Mouse (Mus musculus): ENCODE measurements around the gene 1110051M20Rik. TPM values are rescaled to one million over a fixed set of nuclear protein-coding genes. Genes with fewer than 3 reads are reported as not detected.
A peak's percentile ranks its signal among the peaks of the same experiment; 100 is the strongest.

The 1110051M20Rik gene
- total RNA-seq, 2 experiments from 2014 or later, result 101 to 108 TPM

DNA sequence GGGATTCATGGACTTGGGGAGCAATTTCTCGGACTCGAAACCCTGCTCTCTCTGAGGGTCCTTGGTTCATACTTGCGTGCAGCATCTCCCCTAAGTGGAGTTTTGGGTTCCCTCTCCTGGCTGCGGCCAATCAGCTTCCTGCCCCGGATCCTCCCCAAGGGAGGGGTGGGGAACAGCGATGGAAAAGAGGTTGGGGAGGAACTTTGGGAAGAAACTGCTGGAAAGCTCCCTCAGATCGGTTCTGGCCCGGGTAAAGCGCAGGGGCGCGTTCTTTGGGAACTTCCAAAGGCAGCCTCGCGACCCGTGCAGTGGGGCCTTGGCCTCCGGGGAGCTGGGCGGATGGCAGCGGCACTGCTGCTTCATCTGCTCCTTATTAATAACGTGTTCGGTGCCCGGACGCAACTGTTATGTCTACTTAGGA is 13.8 kb upstream of the 1110051M20Rik start:
- DNase-seq (ENCODE audit: extremely low spot score in 1 of 2, low spot score in 1 of 2), result peak; percentile 23 to 28

DNA sequence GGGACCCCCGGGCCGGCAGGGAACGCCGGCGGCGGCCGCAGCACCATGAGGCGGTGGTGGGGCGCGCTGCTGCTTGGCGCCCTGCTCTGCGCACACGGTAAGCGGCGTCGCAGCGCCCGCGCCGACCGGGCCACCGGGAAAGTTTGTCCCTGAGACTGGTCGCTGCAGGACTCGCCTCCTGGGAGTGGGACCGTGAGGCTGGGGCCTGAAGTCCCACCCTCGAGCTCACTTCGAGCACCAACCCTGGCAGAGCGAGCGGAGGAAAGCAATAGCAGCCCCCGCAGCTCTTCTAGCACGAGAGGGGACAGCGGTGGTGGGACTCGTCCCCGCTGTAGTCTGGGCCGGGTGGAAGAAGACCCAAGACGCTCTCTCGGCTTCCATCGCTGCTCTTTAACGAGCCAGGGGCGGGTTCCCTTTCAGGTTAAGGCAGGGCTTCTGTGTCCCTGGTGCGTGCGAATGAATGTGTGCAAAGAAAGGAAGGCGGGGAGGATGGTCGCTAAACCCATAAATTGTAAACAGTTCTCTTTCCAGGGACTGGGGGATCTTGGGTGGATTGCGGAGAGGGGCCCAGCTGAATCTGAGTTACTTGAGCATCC is 13.2 kb upstream of the 1110051M20Rik start:
- no peak for DNase-seq (ENCODE audit: extremely low spot score in 1 of 2, low spot score in 1 of 2)

DNA sequence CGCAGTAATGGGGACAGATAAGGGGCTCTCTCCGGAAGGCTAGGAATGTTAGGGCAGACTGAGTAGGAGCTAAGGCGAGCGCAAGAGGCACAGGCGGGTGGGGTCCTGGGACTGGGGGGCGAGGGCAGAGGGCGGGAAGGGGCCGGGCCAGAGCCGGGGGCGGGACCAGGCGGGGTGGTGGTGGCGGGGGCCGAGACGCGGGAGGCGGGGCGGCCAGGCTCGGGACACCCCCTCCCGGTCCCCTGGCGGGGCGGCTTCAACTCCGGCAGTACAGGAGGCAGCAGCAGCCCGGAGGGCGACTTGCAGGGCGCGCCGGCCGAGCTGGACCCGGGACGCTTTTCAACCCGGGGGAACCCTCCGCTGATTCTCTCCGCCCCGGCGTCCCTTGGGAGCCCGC is 12.8 kb upstream of the 1110051M20Rik start, which contains the start of gene Lrp4:
TSS of gene Lrp4 (plus strand) at position 253 of the 397 bp plus-strand sequence.
- DNase-seq (ENCODE audit: extremely low spot score in 1 of 2, low spot score in 1 of 2), result peak in 1 of 2 experiments; percentile 24

DNA sequence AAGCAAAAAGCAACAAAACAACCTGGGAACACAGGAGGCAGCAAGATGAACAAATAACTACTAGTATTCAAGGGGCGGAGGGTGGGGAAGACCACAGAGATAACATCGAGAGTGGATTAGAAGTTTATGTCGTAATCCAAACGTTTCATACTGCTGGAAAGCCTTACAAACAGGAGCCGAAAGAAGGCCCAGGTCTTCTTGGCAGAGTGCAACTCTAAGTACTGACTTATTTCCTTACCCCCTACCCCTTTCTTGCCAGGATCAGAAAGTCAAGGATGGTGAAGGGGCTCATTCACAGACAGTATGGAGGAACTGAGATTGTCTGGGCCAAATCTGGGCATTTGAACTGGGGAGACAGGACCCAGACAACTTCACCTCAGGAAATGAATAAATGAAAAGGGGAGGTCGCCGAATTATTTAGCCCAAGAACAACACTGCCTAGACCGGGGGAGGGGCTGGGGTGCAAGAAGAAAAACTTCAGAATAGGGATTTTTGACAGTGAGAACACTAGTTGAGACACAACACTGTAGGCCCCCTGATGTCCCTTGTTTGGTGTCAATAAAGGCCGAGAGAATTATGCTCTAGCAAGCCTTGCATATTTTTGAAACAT is 12.1 kb upstream of the 1110051M20Rik start:
- DNase-seq (ENCODE audit: extremely low spot score in 1 of 2, low spot score in 1 of 2), result no peak

DNA sequence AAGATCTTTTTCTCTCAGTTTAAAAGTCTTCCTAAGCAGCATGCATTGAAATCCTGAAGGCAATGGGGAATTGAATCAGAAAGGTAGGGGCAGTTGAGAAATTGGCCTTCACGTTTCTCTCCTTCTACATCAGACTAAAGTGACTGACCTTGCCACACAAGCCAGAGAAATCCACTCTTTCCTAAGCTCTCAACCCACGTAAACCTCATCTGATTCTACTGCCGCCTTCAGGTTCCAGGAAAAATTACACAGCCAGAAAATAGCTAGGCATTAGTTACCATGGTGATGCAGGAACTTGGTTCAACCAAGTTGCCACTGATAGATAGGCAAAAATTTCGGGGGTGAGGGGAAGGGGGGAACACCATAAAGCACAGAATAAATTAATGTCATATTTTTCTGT is 11.3 kb upstream of the 1110051M20Rik start:
- no peak for DNase-seq (ENCODE audit: extremely low spot score in 1 of 2, low spot score in 1 of 2)

DNA sequence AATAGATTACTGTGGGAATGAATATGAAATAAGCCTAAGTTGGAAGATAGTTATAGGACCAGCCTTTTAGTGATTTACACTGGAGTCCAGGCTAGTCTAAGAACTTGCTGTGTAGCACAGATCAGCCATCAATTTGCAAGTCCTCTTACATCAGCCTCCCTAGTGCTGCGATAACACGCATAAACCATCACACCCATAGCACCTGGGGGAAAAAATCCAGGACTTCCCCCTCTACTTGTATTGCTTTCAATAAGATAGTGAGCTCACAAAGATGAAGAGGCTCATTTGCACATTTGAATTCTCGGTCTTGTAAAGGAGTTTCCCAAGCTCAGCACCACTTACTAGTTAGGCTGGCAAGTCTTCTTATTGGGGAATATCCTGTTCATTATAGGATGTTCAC is 9.9 kb upstream of the 1110051M20Rik start:
- no peak for DNase-seq (ENCODE audit: extremely low spot score in 1 of 2, low spot score in 1 of 2)

DNA sequence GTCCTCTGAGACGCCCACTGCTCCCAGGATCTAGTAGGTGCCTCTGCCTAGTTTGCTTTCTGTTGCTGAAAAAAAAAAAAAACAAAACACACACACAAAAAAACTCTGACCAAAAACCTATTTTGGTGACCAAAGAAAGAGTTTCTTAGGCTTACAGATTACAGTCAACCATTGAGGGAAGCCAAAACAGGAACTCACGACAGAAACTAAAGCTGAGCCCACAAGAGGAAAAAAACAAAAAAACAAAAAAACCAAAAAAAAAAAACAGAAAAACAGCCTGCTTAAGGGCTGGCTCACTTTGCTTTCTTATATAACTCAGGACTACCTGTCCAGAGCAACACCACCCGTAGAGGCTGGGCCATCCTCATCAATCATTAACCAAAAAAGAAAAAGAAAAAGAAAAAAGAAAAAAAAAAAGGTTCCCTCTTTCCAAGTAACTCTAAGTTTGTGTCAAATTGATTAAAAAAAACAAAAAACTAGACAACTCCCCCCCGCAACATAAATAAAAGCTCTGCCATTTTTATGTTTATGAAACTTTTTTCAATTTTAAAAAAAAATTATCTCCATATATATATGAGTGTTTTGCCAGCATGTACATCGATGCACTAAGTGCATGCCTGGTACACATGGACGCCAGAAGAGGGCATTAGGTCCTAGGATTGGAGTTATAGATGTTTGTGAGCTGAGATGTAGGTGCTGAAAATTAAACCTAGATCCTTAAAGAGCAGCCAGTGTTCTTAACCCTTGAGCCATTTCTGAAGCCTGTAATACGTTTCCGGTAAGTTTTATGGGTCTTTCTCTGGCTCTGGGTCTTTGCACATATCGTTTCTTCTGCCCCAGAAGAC is 8.9 kb upstream of the 1110051M20Rik start:
- DNase-seq (ENCODE audit: extremely low spot score in 1 of 2, low spot score in 1 of 2), result no peak

DNA sequence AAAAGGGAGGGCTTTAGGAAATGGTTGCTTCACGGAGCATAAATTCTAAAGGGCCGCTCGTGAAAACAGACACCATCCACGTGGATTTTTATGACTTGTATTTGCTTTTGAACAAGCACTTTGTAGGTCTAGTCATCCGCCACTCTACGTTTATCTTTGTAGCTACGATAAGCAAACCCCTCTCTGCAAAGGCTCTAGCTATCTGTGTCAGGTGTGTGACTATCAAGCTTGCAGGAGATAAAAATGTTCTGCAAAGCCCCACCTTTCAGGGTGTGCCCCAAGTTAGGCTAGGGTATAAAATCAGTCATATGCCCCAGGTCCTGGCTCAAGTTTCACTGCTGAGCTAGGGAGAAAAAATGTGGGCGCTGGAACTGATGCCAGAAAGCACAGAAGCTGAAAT is 8.2 kb upstream of the 1110051M20Rik start:
- no peak for DNase-seq (ENCODE audit: extremely low spot score in 1 of 2, low spot score in 1 of 2)

DNA sequence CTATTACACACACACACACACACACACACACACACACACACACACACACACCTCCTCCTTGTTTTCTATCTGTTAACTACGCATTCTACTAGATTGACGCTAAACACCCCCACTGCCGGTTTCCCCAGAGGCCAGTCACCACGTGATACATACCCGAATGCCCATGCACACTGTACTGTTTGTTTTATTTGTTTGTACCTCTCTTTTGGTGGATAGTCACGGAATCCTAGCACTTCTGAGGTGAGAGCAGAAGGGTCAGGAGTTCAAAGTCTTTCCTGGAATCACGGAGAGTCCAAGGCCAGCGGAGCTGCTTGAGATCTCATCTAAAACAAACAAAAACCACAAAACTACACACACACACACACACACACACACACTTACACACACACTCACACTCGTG is 5.8 kb upstream of the 1110051M20Rik start:
- DNase-seq (ENCODE audit: extremely low spot score in 1 of 2, low spot score in 1 of 2), result no peak

DNA sequence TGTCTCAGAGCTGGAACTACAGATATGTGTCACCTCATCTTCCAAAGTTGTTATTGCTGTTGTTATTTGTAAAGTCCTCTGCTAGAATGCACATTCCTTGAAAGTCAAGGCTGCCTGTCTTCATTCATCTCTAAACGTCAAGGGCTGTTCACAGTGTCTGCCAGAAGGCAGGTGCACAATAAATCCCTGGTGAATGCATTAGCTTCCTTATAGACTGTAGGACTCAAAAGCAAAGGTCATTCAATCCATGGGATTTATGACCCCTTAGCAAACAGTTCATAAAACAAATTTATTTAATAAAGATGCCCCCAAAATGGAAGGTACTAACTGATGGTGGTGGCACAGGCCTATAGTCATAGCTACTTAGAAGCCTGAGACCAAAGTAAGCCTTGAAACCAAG is 5.2 kb upstream of the 1110051M20Rik start:
- DNase-seq (ENCODE audit: extremely low spot score in 1 of 2, low spot score in 1 of 2), result no peak

DNA sequence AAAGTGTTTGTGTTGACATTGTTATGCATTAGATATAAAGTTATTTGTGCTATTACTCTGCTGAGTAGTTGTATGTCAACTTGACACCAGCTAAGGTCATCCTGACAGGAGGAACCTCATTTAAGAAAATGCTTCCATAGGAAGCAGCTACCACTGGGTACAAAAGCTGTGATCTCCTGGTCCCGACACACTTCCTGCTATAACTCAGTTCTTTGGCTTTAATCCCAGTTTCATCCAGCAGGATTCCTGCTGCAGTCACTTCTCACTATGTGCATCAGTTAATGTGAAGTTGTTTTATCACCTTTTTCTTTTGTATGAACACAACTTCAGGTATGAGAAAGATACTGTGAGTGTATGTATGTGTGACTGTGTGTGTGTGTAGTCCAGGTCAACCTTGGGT is 2.3 kb downstream of the 1110051M20Rik start:
- DNase-seq (ENCODE audit: extremely low spot score in 1 of 2, low spot score in 1 of 2), result no peak

DNA sequence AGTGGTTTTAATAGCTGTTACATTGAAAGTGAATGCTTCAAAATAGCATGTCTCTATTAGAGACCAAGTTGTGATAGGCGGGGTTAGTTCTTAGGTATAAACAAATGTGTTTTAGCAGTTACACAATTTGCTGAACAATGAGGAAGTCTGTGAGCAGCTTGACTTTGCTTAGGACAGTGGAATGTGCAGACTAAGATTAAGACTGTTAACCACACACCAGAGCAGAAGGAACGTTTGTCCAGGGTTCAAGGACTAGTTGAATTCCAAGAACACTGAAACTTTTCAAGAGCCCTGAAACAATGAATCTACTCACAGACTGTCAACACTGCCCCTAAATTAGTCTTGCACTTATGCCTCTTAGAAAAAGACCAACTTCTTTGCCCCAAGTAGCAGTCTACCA is 2.8 kb downstream of the 1110051M20Rik start:
- no peak for DNase-seq (ENCODE audit: extremely low spot score in 1 of 2, low spot score in 1 of 2)

DNA sequence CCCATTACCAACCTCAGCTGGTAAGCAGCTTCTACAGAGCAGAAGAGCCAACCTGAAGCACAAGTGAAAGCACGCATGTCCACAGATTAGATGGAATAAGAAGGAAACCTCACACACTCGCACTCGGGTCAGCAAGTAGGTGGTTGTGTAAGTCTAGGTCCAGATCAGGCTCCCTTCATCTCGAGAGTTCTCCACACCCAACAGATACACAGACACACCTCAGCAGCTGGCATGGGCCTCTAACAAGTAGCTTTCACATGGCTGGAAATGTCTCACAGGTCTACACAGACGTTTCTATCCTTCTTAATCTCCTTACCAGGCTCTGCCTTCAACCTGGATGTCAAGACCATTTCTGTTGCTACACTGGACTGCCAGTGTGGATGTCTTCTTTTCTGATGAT is 3.8 kb downstream of the 1110051M20Rik start:
- no peak for DNase-seq (ENCODE audit: extremely low spot score in 1 of 2, low spot score in 1 of 2)

DNA sequence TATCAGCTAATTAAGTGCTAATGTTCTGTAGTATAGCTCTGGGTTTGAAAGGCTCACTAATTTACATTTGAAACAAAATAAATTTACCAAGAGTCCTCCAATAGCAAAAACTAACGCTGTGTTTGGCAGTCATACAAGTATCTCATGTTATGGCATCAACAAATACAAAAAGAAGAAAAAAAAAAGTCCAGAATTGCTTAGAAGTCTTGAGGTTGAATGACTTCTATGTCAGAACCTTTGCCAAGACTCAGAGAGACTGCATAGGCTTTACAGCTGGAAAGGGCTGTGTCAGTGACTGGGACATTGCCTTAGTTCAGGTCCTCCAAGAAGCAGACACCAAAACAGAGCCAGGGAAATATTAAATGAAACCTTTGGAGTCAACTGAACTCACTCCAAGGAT is 4.6 kb downstream of the 1110051M20Rik start:
- no peak for DNase-seq (ENCODE audit: extremely low spot score in 1 of 2, low spot score in 1 of 2)

DNA sequence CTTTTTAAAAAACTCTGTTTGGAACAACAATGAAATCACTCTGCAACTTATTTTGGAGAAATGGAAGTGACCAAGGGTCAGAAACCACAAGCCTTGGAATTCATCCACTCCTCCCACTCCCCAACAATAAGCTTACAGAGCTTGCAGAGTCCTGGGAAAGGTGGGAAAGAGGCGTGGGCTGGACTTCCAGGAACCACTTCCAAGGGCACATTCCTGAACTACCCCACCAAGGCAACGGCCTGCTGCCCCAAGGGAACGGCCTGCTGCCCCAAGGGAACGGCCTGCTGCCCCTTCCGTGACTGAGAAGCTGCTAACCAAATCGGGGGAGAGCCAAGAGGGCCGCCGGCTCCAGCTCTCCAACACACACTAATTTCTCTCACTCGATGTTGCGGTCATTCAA is 5.2 kb downstream of the 1110051M20Rik start:
- DNase-seq (ENCODE audit: extremely low spot score in 1 of 2, low spot score in 1 of 2), result no peak

DNA sequence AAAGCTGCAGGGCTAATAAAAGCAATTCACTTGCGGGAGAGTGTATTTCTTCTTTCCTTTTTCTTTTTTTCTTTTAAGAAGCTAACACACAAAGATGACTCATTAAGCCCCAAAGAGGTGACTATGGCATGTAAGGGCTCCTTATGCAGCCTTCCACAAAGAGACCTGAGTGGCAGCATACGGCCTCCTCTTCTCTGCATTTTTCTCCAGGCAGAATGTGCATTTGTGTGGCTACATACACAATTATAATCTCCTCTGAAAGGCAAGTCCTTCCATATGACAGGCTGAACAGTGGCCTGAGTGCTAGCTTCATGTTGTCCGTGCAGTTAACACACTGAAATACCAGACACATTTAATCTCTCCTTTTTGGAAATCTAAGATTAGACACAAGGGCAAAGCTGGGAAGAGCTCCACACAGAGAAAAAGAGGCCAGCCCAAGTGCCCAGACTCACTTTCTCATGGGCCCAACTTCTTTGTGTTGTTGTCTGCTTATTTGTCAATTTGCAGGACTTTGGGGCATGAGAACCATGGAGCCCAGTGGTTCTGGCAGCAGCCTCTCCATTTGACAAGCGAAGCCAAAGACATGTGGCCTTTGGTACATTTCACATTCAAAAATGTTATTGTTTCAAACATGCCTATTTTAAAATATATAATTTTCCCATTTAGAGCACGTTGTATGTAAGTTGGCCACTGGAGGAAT is 7.2 kb downstream of the 1110051M20Rik start:
- DNase-seq (ENCODE audit: extremely low spot score in 1 of 2, low spot score in 1 of 2), result no peak

DNA sequence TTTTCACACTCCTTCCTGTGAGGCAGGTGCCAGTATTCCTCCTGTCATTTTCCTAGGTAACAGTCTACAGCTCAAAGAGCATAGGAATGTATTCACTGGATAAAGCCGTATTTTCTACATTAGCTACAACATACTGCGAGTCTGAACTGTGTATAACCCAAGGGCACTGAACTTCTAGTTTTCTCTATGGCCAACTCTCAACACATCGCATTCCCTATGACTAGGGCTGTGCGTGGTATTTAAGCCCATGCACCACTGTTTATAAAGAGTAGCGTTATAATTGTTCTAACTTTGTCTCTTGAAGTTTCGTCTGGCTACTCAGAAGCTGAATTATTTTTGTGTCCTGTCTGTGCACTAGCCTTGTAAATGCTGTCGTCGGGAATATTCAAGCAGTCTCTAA is 7.8 kb downstream of the 1110051M20Rik start:
- no peak for DNase-seq (ENCODE audit: extremely low spot score in 1 of 2, low spot score in 1 of 2)

DNA sequence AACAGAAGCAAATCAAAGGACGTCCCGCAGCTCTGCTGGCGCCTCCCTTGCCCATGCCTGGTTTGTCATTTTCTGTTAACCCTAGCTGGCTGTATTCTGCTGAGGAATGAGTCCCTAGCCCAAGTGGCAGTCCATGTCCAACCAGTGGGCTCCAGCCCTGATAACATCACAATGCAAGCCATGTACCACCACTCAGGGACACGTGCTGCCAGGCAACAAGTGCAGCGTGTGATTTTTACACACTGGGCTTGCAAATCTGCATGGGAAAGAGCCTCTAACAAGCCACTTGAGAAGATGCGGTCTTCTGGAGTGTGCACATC is 13.9 kb downstream of the 1110051M20Rik start:
- no peak for DNase-seq (ENCODE audit: extremely low spot score in 1 of 2, low spot score in 1 of 2)

DNA sequence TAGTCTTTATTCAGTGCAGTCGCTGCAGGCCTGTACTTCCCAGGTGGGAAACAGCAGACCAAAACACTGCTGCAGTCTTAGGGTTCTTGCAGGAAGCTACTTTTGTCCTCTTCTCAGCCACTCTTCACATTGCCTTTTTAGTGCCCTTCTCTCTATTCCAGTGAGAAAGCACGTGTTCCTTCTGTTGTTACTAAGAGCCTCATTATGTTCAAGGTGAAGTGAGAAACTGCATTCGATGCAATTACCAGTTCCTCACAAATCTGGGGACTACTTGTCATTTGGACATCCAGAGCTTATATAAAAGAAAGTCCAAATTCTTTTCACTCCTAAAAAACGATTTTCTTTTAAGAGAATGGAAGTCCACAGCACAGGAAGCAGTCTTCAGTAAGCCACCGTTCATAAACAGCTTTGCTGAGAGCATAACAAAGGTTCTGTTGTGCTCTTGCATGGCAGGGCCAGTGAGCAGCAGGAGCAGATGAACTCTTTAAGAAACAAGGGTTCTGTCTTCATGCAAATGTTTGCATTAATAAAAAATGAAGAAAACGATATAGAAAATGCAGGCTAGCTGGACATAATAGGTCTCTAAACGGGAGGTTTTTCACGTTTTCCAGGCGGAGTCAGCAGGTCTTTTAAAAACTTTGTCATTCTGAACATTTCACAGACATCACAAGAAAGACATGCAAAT is 14.4 kb downstream of the 1110051M20Rik start:
- DNase-seq (ENCODE audit: extremely low spot score in 1 of 2, low spot score in 1 of 2), result no peak

DNA sequence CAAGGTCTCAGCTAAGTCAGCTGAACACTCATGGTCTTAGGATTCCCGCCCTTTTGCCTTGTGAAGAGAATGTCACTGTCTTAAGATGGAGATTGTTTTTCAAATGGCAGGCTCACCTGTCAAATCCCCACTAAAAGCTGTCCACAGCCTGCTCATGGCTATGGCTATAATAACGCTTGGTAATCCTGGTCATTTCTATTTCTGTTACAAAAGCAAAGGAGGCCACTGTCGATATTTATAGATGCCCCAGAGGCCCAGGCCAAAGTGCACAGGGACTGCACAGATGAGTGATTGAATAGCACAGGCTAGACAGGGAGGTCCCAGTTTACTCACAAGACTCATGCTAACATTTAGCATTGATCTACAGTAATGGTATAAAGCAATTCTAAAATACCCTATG is 15.4 kb downstream of the 1110051M20Rik start:
- no peak for DNase-seq (ENCODE audit: extremely low spot score in 1 of 2, low spot score in 1 of 2)

DNA sequence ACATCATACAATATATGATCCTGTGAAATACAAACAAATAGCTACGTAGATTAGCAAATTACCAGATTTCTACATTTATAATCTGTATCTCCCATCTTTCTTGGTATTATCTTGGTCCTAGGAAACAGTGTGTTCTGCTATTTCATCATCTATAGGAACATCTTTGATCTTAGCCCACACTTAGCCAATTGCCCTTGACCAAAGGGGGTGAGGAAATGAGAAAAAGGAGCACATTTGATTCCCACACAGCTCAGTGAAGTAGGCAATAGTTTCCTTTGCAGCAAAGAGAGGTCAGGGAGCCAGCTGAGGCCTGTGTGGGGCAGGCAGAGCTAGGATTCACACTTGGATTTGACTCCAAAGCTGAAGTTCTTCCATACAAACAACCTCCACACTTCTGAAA is 18.2 kb downstream of the 1110051M20Rik start:
- no peak for DNase-seq (ENCODE audit: extremely low spot score in 1 of 2, low spot score in 1 of 2)
